Mouse (Mus musculus): ENCODE measurements around the gene Gpnmb.

GRCm38 (mm10) chr6:49052191-49052590, 15.8 kb downstream of the Gpnmb start:
- TF ChIP-seq CTCF (IDR thresholded peaks at IDR 0.05; ENCODE audit: control insufficient read depth, insufficient read depth, insufficient read length) = no peak
- no peak for TF ChIP-seq MYOD1 (IDR thresholded peaks at IDR 0.05; ENCODE audit: control insufficient read depth, insufficient read length, low read depth)
- TF ChIP-seq FOSL1 (IDR thresholded peaks at IDR 0.05; ENCODE audit: insufficient read depth, low read length, poor library complexity, severe bottlenecking) = no peak
- TF ChIP-seq MAX (IDR thresholded peaks at IDR 0.05) = no peak

All from C2C12 (cell line).